Comparison of ENCODE assay signal across 33 mouse cellular contexts in genomic region chr3:55022247-55022646, GRCm38 (mm10). TPM values are rescaled to one million over a fixed set of nuclear protein-coding genes. Genes with fewer than 3 reads are reported as not detected.
DNase-seq lines count a peak whose midpoint lies in the region; ATAC-seq and TF ChIP-seq lines count a peak whose summit lies in the region.
"Had no signal": no experiment of that assay in that cellular context is flagged by ENCODE, and none has a peak within 500 bp of the region (broad histone marks: within the 10 kb centered on the region; RNA-seq: fewer than 3 reads in every experiment).

No protein-coding gene starts in this region.

- DNase-seq in forebrain, postnatal 0 days: no peak
- DNase-seq in left cerebral cortex, adult 2 months (ENCODE audit: extremely low spot score in 1 of 2, low spot score in 2 of 2): no peak
- DNase-seq in left cerebral cortex, postnatal 25 days (ENCODE audit: low spot score in 2 of 2): no peak
- no peak for DNase-seq in Patski (ENCODE audit: low read depth, low spot score)
- no peak for DNase-seq in T-cell, adult 2 months (ENCODE audit: low spot score)
- DNase-seq: adrenal gland, postnatal 36 days; cerebellum, adult 18-20 months; gastrocnemius, adult 2 months; gastrocnemius, postnatal 36 days; heart, adult 18-20 months; kidney, adult 18-20 months; kidney, postnatal 4 days; layer of hippocampus, adult 9-11 months; lung, adult 2 months; right cerebral cortex, postnatal 4 days; thymus, adult 18-20 months; thymus, postnatal 4 days had no signal

- intact Hi-C loops in left cerebral cortex, adult 2 months (cut with DNase I): no loop called here
- intact Hi-C loops in left cerebral cortex, postnatal 25 days (cut with DNase I): no loop called here

- peak; percentile 24; the same call in 1 of the 2 replicates for TF ChIP-seq CTCF in forebrain, postnatal 0 days (IDR thresholded peaks at IDR 0.05; ENCODE audit: low read depth)
- peak; percentile 4; the same call in 1 of the 2 replicates for TF ChIP-seq CTCF in left cerebral cortex, adult 2 months (IDR thresholded peaks at IDR 0.05)
- TF ChIP-seq CTCF in E14TG2a.4 (conservative IDR thresholded peaks at IDR 0.05; ENCODE audit: low read length) (peak; percentile 74), Patski (IDR thresholded peaks at IDR 0.05) (peak; percentile 43)

- WGBS in forebrain, postnatal 0 days: 83% methylated on average over 1 of the region's 1 CpGs
- WGBS in forebrain, embryonic 12.5 days: 89% methylated on average over 1 of the region's 1 CpGs

- no peak overlapping the region for H3K4me2 ChIP-seq in forebrain, postnatal 0 days (ENCODE audit: low read depth)
- no peak overlapping the region for H3K4me2 ChIP-seq in forebrain, embryonic 12.5 days
- H3K4me2 ChIP-seq: forebrain, embryonic 15.5 days; heart, embryonic 12.5 days; hindbrain, embryonic 15.5 days; limb, embryonic 12.5 days; midbrain, embryonic 11.5 days; neural tube, embryonic 12.5 days had no signal

- CTCF ChIA-PET in Patski (lab: Charles Lee): interaction anchor here (0.9 kb wide), 1 partner anchor 41 kb away, joined by 3 read pairs; no protein-coding TSS in a partner anchor

- ATAC-seq in forebrain, postnatal 0 days: no peak
- no peak for ATAC-seq in forebrain, embryonic 12.5 days (ENCODE audit: low FRiP score)
- no peak for ATAC-seq in Patski
- ATAC-seq: forebrain, embryonic 15.5 days; midbrain, embryonic 16.5 days had no signal

- H3K27ac ChIP-seq in forebrain, postnatal 0 days (ENCODE audit: low read depth, low read length): no peak overlapping the region
- no peak overlapping the region for H3K27ac ChIP-seq in forebrain, embryonic 12.5 days
- no peak overlapping the region for H3K27ac ChIP-seq in left cerebral cortex, adult 2 months
- H3K27ac ChIP-seq: forebrain, embryonic 15.5 days; gastrocnemius, adult 2 months; hindbrain, embryonic 15.5 days; limb, embryonic 12.5 days; neural tube, embryonic 12.5 days; stomach, postnatal 0 days had no signal

- in situ Hi-C loops in Patski (cut with MboI; ENCODE audit: low pct_unique_long_range_greater_than_20kb): no loop called here

- H3K9me3 ChIP-seq in forebrain, postnatal 0 days (ENCODE audit: low read length): 0 out of 2 replicates have a peak, but pooled peaks cover 4% of the 10 kb centered on the region
- H3K9me3 ChIP-seq in forebrain, embryonic 12.5 days: no peaks in the 10 kb centered on the region
- no peaks in the 10 kb centered on the region for H3K9me3 ChIP-seq in E14TG2a.4 (ENCODE audit: low read length)
- H3K9me3 ChIP-seq: forebrain, embryonic 15.5 days; hindbrain, embryonic 15.5 days; neural tube, embryonic 12.5 days had no signal

- H3K9ac ChIP-seq in forebrain, postnatal 0 days: no peak overlapping the region
- H3K9ac ChIP-seq in forebrain, embryonic 12.5 days: no peak overlapping the region
- H3K9ac ChIP-seq: forebrain, embryonic 15.5 days; heart, embryonic 12.5 days; hindbrain, embryonic 15.5 days; limb, embryonic 12.5 days; neural tube, embryonic 12.5 days had no signal

- POLR2A ChIA-PET in Patski (lab: Charles Lee): no interaction called here

- H3K4me1 ChIP-seq in forebrain, postnatal 0 days (ENCODE audit: insufficient read depth): no peaks in the 10 kb centered on the region
- H3K4me1 ChIP-seq in forebrain, embryonic 12.5 days: no peaks in the 10 kb centered on the region
- H3K4me1 ChIP-seq in E14TG2a.4 (replicated peaks; ENCODE audit: low read depth, low read length): no peaks in the 10 kb centered on the region
- H3K4me1 ChIP-seq: forebrain, embryonic 15.5 days; hindbrain, embryonic 15.5 days; limb, embryonic 12.5 days; neural tube, embryonic 12.5 days had no signal

- H3K4me3 ChIP-seq in forebrain, postnatal 0 days (ENCODE audit: low read depth, low read length): no peak overlapping the region
- H3K4me3 ChIP-seq in forebrain, embryonic 12.5 days (replicated peaks): no peak overlapping the region
- no peak overlapping the region for H3K4me3 ChIP-seq in left cerebral cortex, adult 2 months
- H3K4me3 ChIP-seq in E14TG2a.4 (replicated peaks; ENCODE audit: low read length): no peak overlapping the region
- H3K4me3 ChIP-seq: forebrain, embryonic 15.5 days; gastrocnemius, adult 2 months; heart, embryonic 12.5 days; hindbrain, embryonic 15.5 days; limb, embryonic 12.5 days; myocyte; neural tube, embryonic 12.5 days had no signal

- no peaks in the 10 kb centered on the region for H3K36me3 ChIP-seq in forebrain, postnatal 0 days (ENCODE audit: insufficient read depth)
- H3K36me3 ChIP-seq in forebrain, embryonic 12.5 days (replicated peaks): no peaks in the 10 kb centered on the region
- no peaks in the 10 kb centered on the region for H3K36me3 ChIP-seq in E14TG2a.4 (ENCODE audit: insufficient read depth, low read length)
- H3K36me3 ChIP-seq: forebrain, embryonic 15.5 days; heart, embryonic 12.5 days; hindbrain, embryonic 15.5 days; limb, embryonic 12.5 days; neural tube, embryonic 12.5 days had no signal

- H3K27me3 ChIP-seq in forebrain, postnatal 0 days (ENCODE audit: insufficient read depth, low read length): no peaks in the 10 kb centered on the region
- no peaks in the 10 kb centered on the region for H3K27me3 ChIP-seq in forebrain, embryonic 12.5 days
- H3K27me3 ChIP-seq in E14TG2a.4 (ENCODE audit: insufficient read depth, low read length) (no peaks in the 10 kb centered on the region; the same call in 1 of the 2 replicates), Patski (no peaks in the 10 kb centered on the region)
- H3K27me3 ChIP-seq: forebrain, embryonic 15.5 days; heart, embryonic 12.5 days; hindbrain, embryonic 15.5 days; limb, embryonic 12.5 days; neural tube, embryonic 12.5 days had no signal

RNA-seq across cellular contexts. Expression of gene Ccna1, which starts 33.1 kb away (rescaled TPM):
- 2.2 and 3.1 TPM in 2 replicates for total RNA-seq in forebrain, postnatal 0 days (2014; rRNA removed)
- polyA plus RNA-seq in forebrain, postnatal 0 days (2015; fragmentation: Nextera tagmentation; extraction: Ambion mirVana): 4.3 and 5.6 TPM in 2 replicates
- 3.2 and 6.0 TPM in 2 replicates for polyA plus RNA-seq in forebrain, embryonic 12.5 days (2016; fragmentation: Nextera tagmentation; extraction: Ambion mirVana)
- 1 to 10 TPM; 2.0 to 2.2 TPM for total RNA-seq in left cerebral cortex, adult 2 months (2021)
- total RNA-seq in left cerebral cortex, postnatal 25 days (2021): 1 to 10 TPM; 1.7 to 2.0 TPM
- 0.31 TPM for polyA plus RNA-seq in Patski (2021)
- total RNA-seq: adrenal gland, adult 18-20 months; adrenal gland, postnatal 36 days; gastrocnemius, adult 2 months; gastrocnemius, postnatal 36 days; heart, adult 18-20 months; hematopoietic stem cell, adult 5-6 weeks; liver, adult 2 months; megakaryocyte progenitor cell, adult 5-6 weeks had no signal
- polyA plus RNA-seq: liver, adult 2 months; myocyte; spleen, adult 2 months had no signal

Comparison
In these comparisons a context has a peak if more than half of its experiments do, and no peak if none do; other contexts are left out.
1. CTCF ChIP-seq: peak in every context shown above with its lines; median percentile 74 in E14TG2a.4; 43 in Patski; 24 in forebrain, postnatal 0 days; 4 in left cerebral cortex, adult 2 months.